In the genomic region with DNA sequence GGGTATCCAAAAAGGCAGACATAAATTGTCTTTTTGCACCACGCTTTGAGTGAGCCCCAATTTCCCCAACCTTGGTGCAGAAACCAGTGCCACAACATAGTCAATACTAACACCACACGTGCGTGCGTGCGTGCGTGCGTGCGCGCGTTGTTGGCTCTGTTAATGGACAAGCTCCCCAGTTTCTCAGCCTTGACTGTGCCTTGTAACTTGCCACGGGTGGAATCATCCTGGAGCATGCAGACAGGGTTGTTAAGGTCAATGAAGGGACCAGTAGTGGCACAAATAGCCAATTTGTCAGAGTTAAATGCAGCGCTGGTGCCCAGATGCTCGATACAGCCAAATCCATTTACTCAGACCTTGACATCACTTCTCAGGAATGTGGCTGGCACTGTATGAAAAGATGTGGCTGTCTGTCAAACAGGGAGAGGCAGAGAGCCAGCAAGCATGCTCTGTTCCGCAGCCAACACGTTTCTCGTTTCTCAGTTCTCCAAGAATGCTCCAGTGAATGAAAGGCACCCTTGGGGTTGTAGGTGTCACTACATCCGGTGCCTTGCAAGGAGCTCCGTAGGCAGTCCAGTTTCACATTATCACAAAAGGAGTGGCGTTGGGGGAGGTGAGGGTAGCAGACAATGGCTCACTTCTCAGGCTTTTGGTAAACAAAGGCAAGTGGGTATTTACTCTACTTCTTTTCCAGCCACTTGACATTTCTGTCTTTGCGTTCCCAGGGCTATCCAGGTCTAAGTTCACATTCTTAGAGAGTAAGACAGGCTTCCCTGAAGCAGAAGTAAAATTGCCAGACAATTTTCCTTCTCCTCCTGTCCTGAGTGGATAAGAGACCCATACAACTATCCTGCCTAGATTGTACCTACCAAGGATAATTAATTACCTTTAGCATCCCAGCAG, we compare ENCODE assay signal across 9 mouse cellular contexts. TPM values are rescaled to one million over a fixed set of nuclear protein-coding genes. Genes with fewer than 3 reads are reported as not detected.
DNase-seq lines count a peak whose midpoint lies in the region; ATAC-seq and TF ChIP-seq lines count a peak whose summit lies in the region.
"Had no signal": no experiment of that assay in that cellular context is flagged by ENCODE, and none has a peak within 500 bp of the region (broad histone marks: within the 10 kb centered on the region; RNA-seq: fewer than 3 reads in every experiment).

No protein-coding gene starts in this region.

- TF ChIP-seq CTCF in thymus, adult 2 months (IDR thresholded peaks at IDR 0.05; ENCODE audit: borderline replicate concordance, control insufficient read depth, extremely low read depth, insufficient read depth, low read length, poor library complexity) = no peak

- peak; percentile 87 for ATAC-seq in lung, embryonic 15.5 days (ENCODE audit: borderline replicate concordance, extremely low read depth, low FRiP score, low TSS enrichment)
- ATAC-seq in stomach, embryonic 14.5 days (ENCODE audit: insufficient number of reproducible peaks, insufficient read depth, low FRiP score, low read depth) = peak; percentile 75

- H3K4me2 ChIP-seq in lung, embryonic 15.5 days = peak overlapping the region; percentile 30
- no peak overlapping the region for H3K4me2 ChIP-seq in stomach, embryonic 14.5 days (replicated peaks; ENCODE audit: low read depth, low read length)
- H3K4me2 ChIP-seq: liver, embryonic 15.5 days had no signal

- no peaks in the 10 kb centered on the region for H3K27me3 ChIP-seq in lung, embryonic 15.5 days
- no peaks in the 10 kb centered on the region for H3K27me3 ChIP-seq in stomach, embryonic 14.5 days (ENCODE audit: control insufficient read depth, insufficient read depth, low read length)
- H3K27me3 ChIP-seq in thymus, adult 2 months (ENCODE audit: control insufficient read depth, insufficient read depth, low read length) = no peaks in the 10 kb centered on the region
- H3K27me3 ChIP-seq: liver, embryonic 15.5 days had no signal

- H3K4me3 ChIP-seq in lung, embryonic 15.5 days = no peak overlapping the region
- H3K4me3 ChIP-seq in stomach, embryonic 14.5 days (ENCODE audit: low read depth, low read length) = no peak overlapping the region
- H3K4me3 ChIP-seq in thymus, adult 2 months (ENCODE audit: control insufficient read depth, insufficient read depth, low read length) = no peak overlapping the region
- H3K4me3 ChIP-seq: liver, embryonic 15.5 days had no signal

- H3K36me3 ChIP-seq in lung, embryonic 15.5 days = no peaks in the 10 kb centered on the region
- H3K36me3 ChIP-seq in stomach, embryonic 14.5 days (ENCODE audit: control insufficient read depth, insufficient read depth, low read length) = no peaks in the 10 kb centered on the region
- no peaks in the 10 kb centered on the region for H3K36me3 ChIP-seq in thymus, adult 2 months (ENCODE audit: control insufficient read depth, insufficient read depth, low read length)
- H3K36me3 ChIP-seq: liver, embryonic 15.5 days had no signal

- peak overlapping the region; percentile 84 for H3K27ac ChIP-seq in lung, embryonic 15.5 days
- no peak overlapping the region; the same call in 1 of the 2 replicates for H3K27ac ChIP-seq in stomach, embryonic 14.5 days (ENCODE audit: low read length)
- no peak overlapping the region for H3K27ac ChIP-seq in thymus, adult 2 months (ENCODE audit: control insufficient read depth, insufficient read depth, low read length)
- H3K27ac ChIP-seq: liver, embryonic 15.5 days had no signal

- peaks cover 15% of the 10 kb centered on the region; the same call in 1 of the 2 replicates for H3K4me1 ChIP-seq in lung, embryonic 15.5 days
- H3K4me1 ChIP-seq in stomach, embryonic 14.5 days (ENCODE audit: control insufficient read depth, insufficient read depth, low read length) = no peaks in the 10 kb centered on the region
- H3K4me1 ChIP-seq in thymus, adult 2 months (replicated peaks; ENCODE audit: control insufficient read depth, insufficient read depth, low read length) = no peaks in the 10 kb centered on the region
- H3K4me1 ChIP-seq: liver, embryonic 15.5 days had no signal

- TF ChIP-seq POLR2A in thymus, adult 2 months (IDR thresholded peaks at IDR 0.05; ENCODE audit: control insufficient read depth, extremely low read depth, insufficient read depth, low read length, poor library complexity) = no peak

- H3K9ac ChIP-seq in lung, embryonic 15.5 days = no peak overlapping the region
- no peak overlapping the region for H3K9ac ChIP-seq in stomach, embryonic 14.5 days (replicated peaks; ENCODE audit: low read depth, low read length)
- H3K9ac ChIP-seq: liver, embryonic 15.5 days had no signal

- peak; percentile 2 for DNase-seq in cerebellum, adult 9-11 months
- no peak for DNase-seq in cerebellum, adult 18-20 months
- DNase-seq in ZHBTc4 (ENCODE audit: low read depth, low spot score) = peak; percentile 83
- DNase-seq in forelimb bud, embryonic 11.5 days (ENCODE audit: low read depth, low spot score) = peak; percentile 14
- DNase-seq in induced T-regulatory cell, adult 2 months (ENCODE audit: low read depth) = peak; percentile 27
- no peak for DNase-seq in thymus, adult 2 months

- 46% methylated on average over 20 of the region's 20 CpGs for WGBS in lung, embryonic 15.5 days
- 50% methylated on average over 20 of the region's 20 CpGs for WGBS in stomach, embryonic 14.5 days
- 82% methylated on average over 20 of the region's 20 CpGs for WGBS in thymus, adult 2 months

- H3K9me3 ChIP-seq in lung, embryonic 15.5 days = no peaks in the 10 kb centered on the region
- H3K9me3 ChIP-seq in stomach, embryonic 14.5 days (ENCODE audit: control insufficient read depth, low read depth, low read length) = no peaks in the 10 kb centered on the region
- H3K9me3 ChIP-seq: liver, embryonic 15.5 days had no signal

RNA-seq across cellular contexts. Expression of gene Usp27x, which starts 53.2 kb away (rescaled TPM):
- 0.81 and 0.93 TPM in 2 replicates for polyA plus RNA-seq in lung, embryonic 15.5 days (2015; fragmentation: Nextera tagmentation; extraction: Ambion mirVana)
- polyA plus RNA-seq in stomach, embryonic 14.5 days (2014; fragmentation: Nextera tagmentation; extraction: Ambion mirVana) = 0.45 and 0.65 TPM in 2 replicates
- polyA plus RNA-seq in thymus, adult 2 months (2012; rRNA removed) = 0.64 and 0.73 TPM in 2 replicates

Comparison
In these comparisons a context has a peak if more than half of its experiments do, and no peak if none do; other contexts are left out.
1. DNase-seq: peak in cerebellum, adult 9-11 months (single experiment), ZHBTc4 (single experiment), forelimb bud, embryonic 11.5 days (single experiment) and induced T-regulatory cell, adult 2 months (single experiment); none in cerebellum, adult 18-20 months (0 of 2) and thymus, adult 2 months (single experiment).